Mouse (Mus musculus): ENCODE measurements at regions not wholly inside any gene's neighbourhood (a gene's known extent, or its start where the extent isn't known, plus 50 kb on each side); places are given as distances from the start of the nearest gene placed in this dataset.

DNA sequence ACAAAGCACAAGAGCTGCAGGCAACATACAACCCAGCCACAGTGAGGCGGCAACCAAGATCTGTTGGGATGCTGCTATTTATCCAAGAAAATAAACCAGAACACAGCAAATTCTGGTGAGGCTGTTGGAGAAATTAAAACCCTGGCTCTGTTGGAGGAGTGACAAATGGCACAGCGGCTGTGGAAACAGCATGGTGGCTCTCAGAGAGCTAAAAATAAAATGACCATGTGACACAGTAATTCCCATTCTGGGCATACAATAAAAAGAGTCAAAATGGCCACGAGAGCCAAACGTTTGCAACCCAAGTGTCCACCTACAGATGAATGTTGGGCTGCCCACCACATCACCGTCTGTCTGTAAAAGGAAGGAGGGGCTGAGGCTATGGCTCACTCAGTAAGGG, 55.9 kb upstream of the Zdhhc25 start:
- no peak for ATAC-seq
- H3K4me3 ChIP-seq (ENCODE audit: low read depth, low read length) = no peak overlapping the region
- 81% methylated on average over 5 of the region's 5 CpGs for WGBS

DNA sequence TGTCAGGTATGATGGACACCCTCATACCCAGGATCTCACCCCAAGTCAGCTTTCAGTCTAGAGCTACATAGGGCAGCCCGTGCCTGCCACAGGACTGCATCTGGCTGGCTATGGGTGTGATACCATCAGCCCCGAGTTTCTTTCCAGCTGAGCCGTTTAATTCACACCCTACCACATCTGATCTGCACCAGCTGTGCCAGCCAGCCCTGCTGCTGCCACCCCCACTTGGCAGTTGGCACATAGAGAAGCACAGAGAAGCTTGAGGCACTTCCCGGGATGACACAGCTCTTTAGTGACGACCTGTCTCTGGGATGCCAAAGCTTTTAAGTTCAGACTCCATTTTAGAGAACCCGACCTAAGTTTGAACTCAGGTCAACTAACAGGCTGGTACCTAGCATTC, 51.8 kb upstream of the Zdhhc25 start:
- no peak for ATAC-seq
- Histone ChIP-seq H3K4me2 (replicated peaks; ENCODE audit: low read depth) (no peak overlapping the region), H3K9me3 (ENCODE audit: control insufficient read depth) (no peaks in the 10 kb centered on the region), H3K27me3 (replicated peaks; ENCODE audit: control insufficient read depth, insufficient read depth, low read length) (no peaks in the 10 kb centered on the region), H3K27ac (ENCODE audit: low read depth, low read length) (no peak overlapping the region), H3K9ac (ENCODE audit: low read depth, low read length) (no peak overlapping the region), H3K4me3 (ENCODE audit: low read depth, low read length) (no peak overlapping the region), H3K36me3 (ENCODE audit: control insufficient read depth, insufficient read depth) (no peaks in the 10 kb centered on the region), H3K4me1 (replicated peaks; ENCODE audit: control insufficient read depth, insufficient read depth, low read length) (no peaks in the 10 kb centered on the region)
- 57% methylated on average over 6 of the region's 6 CpGs for WGBS
- no peak for TF ChIP-seq CTCF (IDR thresholded peaks at IDR 0.05; ENCODE audit: low read depth)

More for the DNA sequence above, 55.9 kb upstream of the Zdhhc25 start:
- Histone ChIP-seq H3K4me1 (replicated peaks; ENCODE audit: control insufficient read depth, insufficient read depth, low read length) (no peaks in the 10 kb centered on the region), H3K9ac (ENCODE audit: low read depth, low read length) (no peak overlapping the region), H3K9me3 (ENCODE audit: control insufficient read depth) (no peaks in the 10 kb centered on the region), H3K4me2 (replicated peaks; ENCODE audit: low read depth) (no peak overlapping the region), H3K27ac (ENCODE audit: low read depth, low read length) (no peak overlapping the region), H3K27me3 (replicated peaks; ENCODE audit: control insufficient read depth, insufficient read depth, low read length) (no peaks in the 10 kb centered on the region), H3K36me3 (ENCODE audit: control insufficient read depth, insufficient read depth) (no peaks in the 10 kb centered on the region)
- no peak for TF ChIP-seq CTCF (IDR thresholded peaks at IDR 0.05; ENCODE audit: low read depth)

All from intestine, postnatal 0 days (tissue).